Mouse (Mus musculus) left cerebral cortex, postnatal 4 days (tissue): ENCODE measurements around the gene Ikzf4. TPM values are rescaled to one million over a fixed set of nuclear protein-coding genes. Genes with fewer than 3 reads are reported as not detected.

ENCODE experiments used
- DNase-seq: peaks from one replicate; pipeline ENCODE4 v3.0.0-alpha.2; 2022
- intact Hi-C: fragments of 180-260 bp; cut with DNase I; formaldehyde crosslinking; loops from one replicate; pipeline ENCODE4 v1.15.1; 2025
- total RNA-seq, 2 experiments: library from RNA; stranded (reverse); gene quantifications; 2 replicates each; pipeline ENCODE4 v1.2.3; 2021

Ikzf4 gene
- 10 to 100 TPM; 25.0 to 30.7 TPM for total RNA-seq

GRCm38 (mm10) chr10:128645111-128646011 is at the start of gene Ikzf4:
TSS of gene Ikzf4 (minus strand) at chr10:128645991.
- intact Hi-C loops: no loop called here
- peak; percentile 52 for DNase-seq

- no peak for DNase-seq
- intact Hi-C loops: no loop called here
Observed at GRCm38 (mm10) chr10:128695411-128695991, 49.7 kb upstream of the Ikzf4 start.

- intact Hi-C loops: loop anchor here (10.0 kb wide), 1 partner anchor 110 kb away; the partner anchor contains the start of gene Pa2g4
- no peak for DNase-seq
Observed at GRCm38 (mm10) chr10:128674469-128675008, 28.7 kb upstream of the Ikzf4 start.

GRCm38 (mm10) chr10:128673763-128674468 is 28.1 kb upstream of the Ikzf4 start, which contains the start of gene Suox:
TSS of gene Suox (minus strand) at chr10:128674073.
- intact Hi-C loops: loop anchor here (10.0 kb wide), 1 partner anchor 109 kb away; the partner anchor contains the start of gene Pa2g4
- peak; percentile 88 for DNase-seq

- intact Hi-C loops: loop anchor here (10.0 kb wide), 1 partner anchor 106 kb away; the partner anchor contains the start of gene Pa2g4
- DNase-seq: no peak
Observed at GRCm38 (mm10) chr10:128671148-128671547, 25.4 kb upstream of the Ikzf4 start.

- intact Hi-C loops: no loop called here
- DNase-seq: peak; percentile 74
Observed at GRCm38 (mm10) chr10:128668790-128669672, 23.2 kb upstream of the Ikzf4 start.

- no peak for DNase-seq
- intact Hi-C loops: no loop called here
Observed at GRCm38 (mm10) chr10:128665806-128666205, 20.0 kb upstream of the Ikzf4 start.

- intact Hi-C loops: no loop called here
- DNase-seq: no peak
Observed at GRCm38 (mm10) chr10:128665307-128665706, 19.5 kb upstream of the Ikzf4 start.

- intact Hi-C loops: no loop called here
- no peak for DNase-seq
Observed at GRCm38 (mm10) chr10:128664808-128665207, 19.0 kb upstream of the Ikzf4 start.

GRCm38 (mm10) chr10:128663441-128664220 is 17.8 kb upstream of the Ikzf4 start:
- intact Hi-C loops: no loop called here
- no peak for DNase-seq

GRCm38 (mm10) chr10:128662465-128662864 is 16.7 kb upstream of the Ikzf4 start:
- no peak for DNase-seq
- intact Hi-C loops: no loop called here

- intact Hi-C loops: no loop called here
- no peak for DNase-seq
Observed at GRCm38 (mm10) chr10:128659490-128659889, 13.7 kb upstream of the Ikzf4 start.

GRCm38 (mm10) chr10:128657844-128658243 is 12.1 kb upstream of the Ikzf4 start:
- DNase-seq: no peak
- intact Hi-C loops: no loop called here

GRCm38 (mm10) chr10:128656731-128657130 is 10.9 kb upstream of the Ikzf4 start:
- intact Hi-C loops: no loop called here
- DNase-seq: no peak

- no peak for DNase-seq
- intact Hi-C loops: no loop called here
Observed at GRCm38 (mm10) chr10:128655254-128655653, 9.5 kb upstream of the Ikzf4 start.

- intact Hi-C loops: no loop called here
Observed at GRCm38 (mm10) chr10:128653866-128654265, 8.1 kb upstream of the Ikzf4 start.

GRCm38 (mm10) chr10:128646139-128647089 is 623 bp upstream of the Ikzf4 start:
- intact Hi-C loops: no loop called here
- DNase-seq: peak; percentile 61

More at GRCm38 (mm10) chr10:128653866-128654265, 8.1 kb upstream of the Ikzf4 start:
- no peak for DNase-seq

GRCm38 (mm10) chr10:128642749-128643148 is 3.0 kb downstream of the Ikzf4 start:
- intact Hi-C loops: no loop called here
- DNase-seq: no peak
